Mouse (Mus musculus) limb, embryonic 14.5 days (tissue): ENCODE measurements at regions not wholly inside any gene's neighbourhood (a gene's known extent, or its start where the extent isn't known, plus 50 kb on each side); places are given as distances from the start of the nearest gene placed in this dataset.

Source experiments
- ATAC-seq: fragments of 200-750 bp; cut with Nextera tagmentation; 2 replicates; pipeline ENCODE4 v1.8.0; 2017; ENCODE audit warnings: low read depth, moderate number of reproducible peaks, moderate TSS enrichment; ENCODE audit not compliant: low FRiP score
- DNase-seq: peaks from one replicate; pipeline ENCODE4 v3.0.0-alpha.2; 2015; ENCODE audit warnings: low spot score
- H3K27ac ChIP-seq: fragments of 300-500 bp; sonication (generic); replicated peaks from 2 replicates; pipeline ENCODE4 v1.5.1; 2014; ENCODE audit warnings: low read depth, mild to moderate bottlenecking, low read length, moderate library complexity, mixed read lengths
- H3K27me3 ChIP-seq: fragments of 300-500 bp; sonication (generic); 2 replicates; pipeline ENCODE4 v1.6.1; 2014; ENCODE audit warnings: low read length, mixed read lengths; ENCODE audit not compliant: control insufficient read depth, insufficient read depth
- H3K36me3 ChIP-seq: fragments of 300-500 bp; sonication (generic); 2 replicates; pipeline ENCODE4 v1.6.1; 2014; ENCODE audit warnings: mild to moderate bottlenecking, low read length, moderate library complexity, mixed read lengths; ENCODE audit not compliant: control insufficient read depth, insufficient read depth
- H3K4me1 ChIP-seq: fragments of 300-500 bp; sonication (generic); 2 replicates; pipeline ENCODE4 v1.6.1; 2014; ENCODE audit warnings: antibody characterized with exemption, low read length, mixed read lengths; ENCODE audit not compliant: control insufficient read depth, insufficient read depth
- H3K4me2 ChIP-seq: fragments of 300-500 bp; sonication (generic); replicated peaks from 2 replicates; pipeline ENCODE4 v1.6.1; 2014; ENCODE audit warnings: low read depth, mild to moderate bottlenecking, low read length, moderate library complexity; ENCODE audit not compliant: severe bottlenecking
- H3K4me3 ChIP-seq: fragments of 300-500 bp; sonication (generic); replicated peaks from 2 replicates; pipeline ENCODE4 v1.5.1; 2014; ENCODE audit warnings: low read length
- H3K9ac ChIP-seq: fragments of 300-500 bp; sonication (generic); 2 replicates; pipeline ENCODE4 v1.6.1; 2014; ENCODE audit warnings: mild to moderate bottlenecking, low read depth, low read length, moderate library complexity; ENCODE audit not compliant: severe bottlenecking
- H3K9me3 ChIP-seq: fragments of 300-500 bp; sonication (generic); 2 replicates; pipeline ENCODE4 v1.6.1; 2016; ENCODE audit warnings: low read length; ENCODE audit not compliant: control insufficient read depth
- POLR2A ChIP-seq: fragments of 200-500 bp; IDR thresholded peaks from 2 replicates; pipeline ENCODE4 v1.8.0; 2012; ENCODE audit warnings: inconsistent platforms, mild to moderate bottlenecking, moderate library complexity, borderline replicate concordance; ENCODE audit not compliant: insufficient read depth, insufficient read length; ENCODE audit errors: extremely low read depth
- WGBS: fragments of 180-500 bp; shearing (Covaris S2); extraction: QIAGEN DNeasy Blood & Tissue Kit; methylation state at CpG from one replicate; pipeline ENCODE4 v1.1.7; 2014; 5-methylcytosine and 5-hydroxymethylcytosine counted together

DNA sequence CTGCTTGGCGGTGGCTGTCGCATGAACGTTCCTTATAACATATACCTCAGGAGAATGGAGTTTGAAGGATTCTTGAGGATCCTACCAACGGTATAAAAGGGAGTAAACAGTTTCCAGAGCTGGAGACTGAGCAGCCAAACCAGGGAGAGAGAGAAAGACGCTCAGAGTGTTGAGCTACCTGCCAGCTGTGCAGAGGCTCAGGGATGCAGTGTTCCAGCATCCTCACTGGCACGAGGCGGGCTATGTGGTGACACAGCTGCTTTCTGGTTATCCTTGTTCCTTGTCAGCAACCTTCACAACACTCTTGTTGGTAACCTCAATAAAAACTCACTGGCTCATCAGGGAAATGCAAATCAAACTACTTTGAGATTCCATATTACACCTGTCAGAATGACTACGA lies 84.1 kb upstream of the Armc2 start:
- H3K9me3 ChIP-seq: peaks cover 6% of the 10 kb centered on the region; the same call in 1 of the 2 replicates
- H3K27me3 ChIP-seq: no peaks in the 10 kb centered on the region
- WGBS: 79% methylated on average over 8 of the region's 8 CpGs
- no peak for TF ChIP-seq POLR2A
- ATAC-seq (no peak), DNase-seq (no peak)
- peaks cover 12% of the 10 kb centered on the region for H3K4me1 ChIP-seq
- H3K36me3 ChIP-seq: no peaks in the 10 kb centered on the region
- no peak overlapping the region for H3K27ac ChIP-seq
- H3K4me2 ChIP-seq: no peak overlapping the region
- no peak overlapping the region for H3K9ac ChIP-seq
- no peak overlapping the region for H3K4me3 ChIP-seq

DNA sequence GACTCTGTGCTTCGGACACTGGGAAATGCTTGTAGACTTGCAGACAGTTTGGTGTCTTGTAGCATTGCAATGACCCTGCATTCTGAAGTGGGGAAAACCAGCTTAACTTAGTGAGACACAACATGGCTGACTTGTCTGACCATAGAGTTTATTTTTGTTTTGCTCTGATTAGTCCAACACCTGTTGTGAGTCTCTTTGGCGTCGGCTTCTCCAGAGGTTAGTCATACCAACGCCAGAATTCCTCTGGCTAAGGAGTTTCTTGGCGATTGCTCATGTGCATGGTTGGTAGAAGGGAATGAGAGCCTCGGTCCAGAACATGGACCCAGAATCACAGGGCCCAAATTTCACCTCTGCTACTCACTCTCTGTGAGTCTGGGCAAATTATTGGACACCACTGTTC lies 82.9 kb upstream of the Armc2 start:
- WGBS: 79% methylated on average over 6 of the region's 6 CpGs

DNA sequence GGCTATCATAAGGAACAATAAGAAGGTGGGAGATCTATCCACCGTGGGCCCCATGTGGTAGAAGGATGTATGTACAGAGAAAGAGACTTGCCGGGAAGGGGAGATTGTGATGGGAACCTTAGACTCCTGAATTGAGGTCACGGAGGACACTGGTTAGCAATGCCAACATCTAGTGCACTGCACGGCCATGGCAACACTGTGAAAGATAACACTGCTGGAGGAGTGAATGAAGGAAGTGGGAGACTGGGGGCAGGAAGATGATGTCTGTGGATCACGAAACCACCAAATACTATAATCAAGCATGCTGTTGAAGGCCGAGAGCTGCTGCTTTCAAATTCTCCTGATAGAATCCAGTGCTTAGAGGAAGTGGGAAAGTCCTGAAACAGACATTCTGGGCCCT lies 78.7 kb upstream of the Armc2 start:
- H3K9ac ChIP-seq: no peak overlapping the region
- ATAC-seq (no peak), DNase-seq (no peak)
- H3K27me3 ChIP-seq: no peaks in the 10 kb centered on the region
- WGBS: 92% methylated on average over 6 of the region's 6 CpGs
- H3K9me3 ChIP-seq: no peaks in the 10 kb centered on the region
- no peak for TF ChIP-seq POLR2A
- H3K4me2 ChIP-seq: no peak overlapping the region
- H3K27ac ChIP-seq: no peak overlapping the region
- H3K4me1 ChIP-seq: peaks cover 22% of the 10 kb centered on the region
- no peaks in the 10 kb centered on the region for H3K36me3 ChIP-seq
- H3K4me3 ChIP-seq: no peak overlapping the region

More for the DNA sequence above, 82.9 kb upstream of the Armc2 start:
- Histone ChIP-seq H3K4me2 (no peak overlapping the region), H3K27me3 (no peaks in the 10 kb centered on the region), H3K4me1 (peaks cover 12% of the 10 kb centered on the region; the same call in 1 of the 2 replicates), H3K4me3 (no peak overlapping the region), H3K9ac (no peak overlapping the region), H3K9me3 (peaks cover 6% of the 10 kb centered on the region; the same call in 1 of the 2 replicates), H3K27ac (no peak overlapping the region), H3K36me3 (no peaks in the 10 kb centered on the region)
- DNase-seq: no peak
- no peak for ATAC-seq
- no peak for TF ChIP-seq POLR2A

DNA sequence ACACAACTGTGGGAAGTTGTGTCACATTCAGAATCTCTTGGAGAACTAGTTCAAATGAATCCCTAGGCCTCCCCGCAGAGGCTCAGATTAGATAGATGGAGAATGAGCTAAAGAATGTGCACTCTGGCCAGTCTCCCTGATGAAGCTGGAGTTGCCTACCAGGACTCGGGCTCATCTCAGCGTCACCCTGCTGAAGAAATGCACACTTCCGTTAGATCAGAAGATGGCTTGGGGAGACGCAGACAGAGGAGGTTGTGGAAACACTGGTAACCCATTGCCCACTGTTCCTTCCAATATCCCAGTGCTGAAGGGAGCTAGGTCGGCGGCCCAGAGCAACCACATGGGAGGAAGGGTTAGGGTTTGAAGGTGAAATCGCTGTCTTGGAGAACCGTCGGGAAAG lies 77.7 kb upstream of the Armc2 start:
- DNase-seq (no peak), ATAC-seq (no peak)
- no peak overlapping the region for H3K9ac ChIP-seq
- peaks cover 20% of the 10 kb centered on the region for H3K4me1 ChIP-seq
- WGBS: 95% methylated on average over 10 of the region's 10 CpGs
- H3K4me2 ChIP-seq: no peak overlapping the region
- H3K36me3 ChIP-seq: no peaks in the 10 kb centered on the region
- no peak overlapping the region for H3K4me3 ChIP-seq
- H3K27me3 ChIP-seq: no peaks in the 10 kb centered on the region
- H3K27ac ChIP-seq: no peak overlapping the region
- H3K9me3 ChIP-seq: no peaks in the 10 kb centered on the region
- TF ChIP-seq POLR2A: no peak

DNA sequence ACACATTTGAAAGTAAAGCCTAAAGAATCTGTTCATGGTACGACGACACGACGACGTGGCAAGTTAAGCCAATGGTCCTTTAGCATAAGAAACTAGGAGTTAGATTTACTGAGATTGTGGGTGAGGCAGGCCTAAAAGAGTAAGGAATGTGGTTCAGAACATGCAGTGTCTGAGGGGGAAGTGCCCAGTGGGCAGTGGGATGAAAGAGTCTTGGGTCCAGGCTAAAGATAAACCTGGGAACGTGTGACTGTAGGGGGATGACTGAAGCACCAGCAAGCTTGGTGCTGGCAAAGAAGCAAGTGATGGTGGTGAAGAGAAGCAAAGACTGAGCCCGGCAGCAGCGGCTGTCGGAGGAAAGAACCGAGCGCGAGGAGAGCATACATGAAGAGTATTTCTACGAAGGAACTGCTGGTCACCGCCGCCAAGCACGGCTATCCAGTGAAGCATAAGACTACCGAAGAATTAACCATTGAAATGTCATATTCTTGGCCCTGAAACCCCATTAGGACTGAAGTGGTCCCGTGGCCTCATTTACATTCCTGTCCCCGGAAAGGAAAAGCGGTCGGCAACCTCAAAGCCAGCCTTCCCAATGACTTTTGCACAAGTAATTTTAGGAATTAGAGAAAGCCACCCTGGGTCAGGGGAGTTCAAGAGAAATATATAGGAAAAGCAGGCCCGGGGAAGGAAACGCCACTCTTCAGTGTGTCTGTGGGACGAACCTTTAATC lies 76.2 kb upstream of the Armc2 start:
- DNase-seq: no peak
- no peak for ATAC-seq
- 81% methylated on average over 24 of the region's 24 CpGs for WGBS

More for the DNA sequence above, 76.2 kb upstream of the Armc2 start:
- Histone ChIP-seq H3K27ac (no peak overlapping the region), H3K27me3 (no peaks in the 10 kb centered on the region), H3K9me3 (no peaks in the 10 kb centered on the region), H3K4me1 (peaks cover 23% of the 10 kb centered on the region), H3K36me3 (no peaks in the 10 kb centered on the region), H3K9ac (no peak overlapping the region), H3K4me2 (no peak overlapping the region), H3K4me3 (no peak overlapping the region)
- TF ChIP-seq POLR2A: no peak
